Mouse (Mus musculus) C2C12 (cell line): ENCODE results near the gene Gfod1. TPM values are rescaled to one million over a fixed set of nuclear protein-coding genes. Genes with fewer than 3 reads are reported as not detected.

ENCODE experiments used
- H3K27me3 ChIP-seq: one replicate; pipeline ENCODE4 v1.6.1; 2011; ENCODE audit not compliant: control insufficient read depth, insufficient read depth, insufficient read length
- H3K36me3 ChIP-seq: one replicate; pipeline ENCODE4 v1.6.1; 2011; ENCODE audit not compliant: control insufficient read depth, insufficient read depth
- H3K4me3 ChIP-seq: one replicate; pipeline ENCODE4 v1.5.1; 2011; ENCODE audit warnings: mild to moderate bottlenecking, control low read depth; ENCODE audit not compliant: poor library complexity, insufficient read depth, severe bottlenecking
- H3K79me2 ChIP-seq: one replicate; pipeline ENCODE4 v1.6.1; 2011; ENCODE audit not compliant: control insufficient read depth, insufficient read depth
- H3K79me3 ChIP-seq: one replicate; pipeline ENCODE4 v1.6.1; 2011; ENCODE audit warnings: low read depth, control low read depth
- H3ac ChIP-seq: one replicate; pipeline ENCODE3; 2011; ENCODE audit warnings: low read depth; ENCODE audit not compliant: control insufficient read depth, insufficient read length
- CEBPB ChIP-seq: IDR thresholded peaks from one replicate; pipeline ENCODE4 v1.6.1; 2011; ENCODE audit warnings: low read depth, mild to moderate bottlenecking, control low read depth, moderate library complexity
- CTCF ChIP-seq: IDR thresholded peaks from one replicate; pipeline ENCODE4 v1.5.1; 2011; ENCODE audit not compliant: control insufficient read depth, insufficient read depth, insufficient read length
- FOSL1 ChIP-seq: IDR thresholded peaks from one replicate; pipeline ENCODE4 v1.8.0; 2011; ENCODE audit warnings: mild to moderate bottlenecking, low read length; ENCODE audit not compliant: poor library complexity, insufficient read depth, severe bottlenecking
- MAX ChIP-seq: IDR thresholded peaks from one replicate; pipeline ENCODE4 v1.6.1; 2011; ENCODE audit warnings: mild to moderate bottlenecking, control low read depth
- MYOD1 ChIP-seq: IDR thresholded peaks from one replicate; pipeline ENCODE4 v1.6.1; 2011; ENCODE audit warnings: low read depth; ENCODE audit not compliant: control insufficient read depth, insufficient read length
- MYOG ChIP-seq: IDR thresholded peaks from one replicate; pipeline ENCODE4 v1.6.1; 2011; ENCODE audit not compliant: control insufficient read depth, insufficient read length; ENCODE audit errors: extremely low read depth
- USF1 ChIP-seq: IDR thresholded peaks from one replicate; pipeline ENCODE4 v1.6.1; 2011; ENCODE audit warnings: low read depth, mild to moderate bottlenecking, control low read depth, moderate library complexity
- polyA plus RNA-seq: library from polyadenylated mRNA; unstranded; fragments of >200 nt; fragmentation: generic; extraction: Trizol; gene quantifications from one replicate; pipeline ENCODE4 v1.2.1, GENCODE M21; 2012; ENCODE audit warnings: missing spikeins

The Gfod1 gene
- polyA plus RNA-seq, 1 experiment: 10.3 TPM

DNA sequence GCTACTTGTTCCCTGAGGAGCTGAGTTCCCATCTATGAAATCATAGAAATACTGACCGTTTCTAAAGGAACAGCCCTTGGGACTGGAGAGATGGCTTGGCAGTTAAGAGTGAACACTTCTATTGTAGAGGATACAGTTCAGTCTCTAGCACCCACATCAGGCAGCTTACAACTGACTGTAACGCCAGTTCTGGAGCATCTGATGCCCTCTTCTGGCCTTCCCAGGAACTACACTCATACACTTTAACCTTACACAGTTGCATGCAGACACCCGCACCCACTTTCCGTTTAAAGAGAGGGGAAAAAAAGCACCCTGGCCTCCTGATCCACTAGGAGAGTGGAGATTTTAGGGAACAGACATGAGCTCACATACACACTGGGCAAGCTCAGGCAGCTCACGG lies 78.8 kb downstream of the Gfod1 start:
- Histone ChIP-seq H3K4me3 (no peak overlapping the region), H3K27me3 (no peaks in the 10 kb centered on the region), H3K79me2 (peaks cover 51% of the 10 kb centered on the region), H3K36me3 (no peaks in the 10 kb centered on the region), H3ac (no peak overlapping the region), H3K79me3 (peaks cover 20% of the 10 kb centered on the region)
- no peak for TF ChIP-seq MYOD1
- no peak for TF ChIP-seq USF1
- no peak for TF ChIP-seq MYOG
- TF ChIP-seq MAX: no peak
- no peak for TF ChIP-seq FOSL1
- TF ChIP-seq CEBPB: no peak
- TF ChIP-seq CTCF: no peak

DNA sequence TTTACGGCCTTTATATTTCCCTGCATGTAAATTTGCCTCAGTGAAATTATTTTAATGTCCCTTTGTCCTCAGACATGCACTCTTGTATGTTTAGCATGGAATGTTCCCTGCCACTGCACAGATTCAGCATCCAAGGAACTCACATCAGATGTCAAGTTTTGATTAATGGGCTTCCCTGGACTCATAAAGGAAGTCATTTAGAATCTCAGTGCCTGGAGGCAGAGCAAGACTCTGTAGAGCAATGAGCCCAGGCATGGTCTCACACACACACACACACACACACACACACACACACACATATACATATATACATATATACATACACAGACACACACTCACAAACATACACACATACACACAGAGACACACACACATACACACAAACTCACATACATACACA lies 81.9 kb downstream of the Gfod1 start:
- H3K36me3 ChIP-seq: no peaks in the 10 kb centered on the region
- no peak for TF ChIP-seq MYOD1
- no peak for TF ChIP-seq USF1
- no peak for TF ChIP-seq CTCF
- TF ChIP-seq FOSL1: no peak
- TF ChIP-seq MAX: no peak
- TF ChIP-seq MYOG: no peak
- TF ChIP-seq CEBPB: no peak
- H3ac ChIP-seq: no peak overlapping the region
- H3K4me3 ChIP-seq: no peak overlapping the region
- peaks cover 17% of the 10 kb centered on the region for H3K79me3 ChIP-seq
- H3K27me3 ChIP-seq: no peaks in the 10 kb centered on the region
- peaks cover 40% of the 10 kb centered on the region for H3K79me2 ChIP-seq

DNA sequence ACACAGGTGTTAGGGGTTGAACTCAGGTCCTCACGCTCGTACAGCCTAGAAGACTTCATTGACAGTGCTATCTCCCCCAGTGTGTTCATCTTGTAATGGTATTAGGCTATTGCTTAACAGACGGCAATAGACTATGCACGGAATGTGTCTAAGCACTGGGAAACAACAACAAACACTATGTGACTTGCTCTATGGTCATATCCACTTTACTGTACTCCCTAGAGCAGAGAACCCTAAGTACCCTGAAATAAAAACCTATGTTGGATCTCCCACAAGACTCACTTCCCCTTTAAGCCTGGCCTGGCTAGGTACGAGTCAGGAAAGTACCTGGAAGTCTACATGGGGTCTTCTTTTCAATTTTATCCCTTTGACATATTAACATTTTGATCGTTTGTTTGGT lies 82.7 kb downstream of the Gfod1 start:
- no peak overlapping the region for H3K4me3 ChIP-seq
- TF ChIP-seq FOSL1 (no peak), MYOD1 (no peak), USF1 (no peak), MAX (no peak), CEBPB (no peak), CTCF (no peak), MYOG (no peak)
- H3K79me2 ChIP-seq: peaks cover 42% of the 10 kb centered on the region
- H3K36me3 ChIP-seq: no peaks in the 10 kb centered on the region
- peaks cover 18% of the 10 kb centered on the region for H3K79me3 ChIP-seq
- no peak overlapping the region for H3ac ChIP-seq
- H3K27me3 ChIP-seq: no peaks in the 10 kb centered on the region

DNA sequence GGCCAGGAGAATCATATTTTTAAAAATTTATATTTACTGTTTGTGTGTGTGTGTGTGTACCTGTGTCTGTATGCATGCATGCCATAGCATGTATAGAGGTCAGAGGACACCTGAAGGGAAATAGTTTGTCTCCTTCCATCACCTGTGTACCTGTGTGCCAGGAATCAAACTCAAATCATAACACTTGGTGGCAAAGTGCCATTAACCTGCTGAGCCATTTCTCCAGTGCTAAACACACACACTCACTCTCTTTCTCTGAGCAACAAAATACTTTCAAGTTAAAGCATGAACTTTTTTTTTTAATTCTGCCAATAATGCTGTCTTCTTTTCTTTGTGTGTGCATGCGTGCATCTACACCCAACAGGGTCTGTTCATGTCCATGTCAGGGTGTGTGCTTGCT lies 83.3 kb downstream of the Gfod1 start:
- TF ChIP-seq MYOG: no peak
- no peak for TF ChIP-seq MAX
- TF ChIP-seq MYOD1: no peak
- no peak for TF ChIP-seq USF1
- TF ChIP-seq CTCF: no peak
- no peak for TF ChIP-seq FOSL1
- TF ChIP-seq CEBPB: no peak
- no peak overlapping the region for H3K4me3 ChIP-seq
- peaks cover 42% of the 10 kb centered on the region for H3K79me2 ChIP-seq
- no peaks in the 10 kb centered on the region for H3K36me3 ChIP-seq
- no peaks in the 10 kb centered on the region for H3K27me3 ChIP-seq
- peaks cover 20% of the 10 kb centered on the region for H3K79me3 ChIP-seq
- no peak overlapping the region for H3ac ChIP-seq

DNA sequence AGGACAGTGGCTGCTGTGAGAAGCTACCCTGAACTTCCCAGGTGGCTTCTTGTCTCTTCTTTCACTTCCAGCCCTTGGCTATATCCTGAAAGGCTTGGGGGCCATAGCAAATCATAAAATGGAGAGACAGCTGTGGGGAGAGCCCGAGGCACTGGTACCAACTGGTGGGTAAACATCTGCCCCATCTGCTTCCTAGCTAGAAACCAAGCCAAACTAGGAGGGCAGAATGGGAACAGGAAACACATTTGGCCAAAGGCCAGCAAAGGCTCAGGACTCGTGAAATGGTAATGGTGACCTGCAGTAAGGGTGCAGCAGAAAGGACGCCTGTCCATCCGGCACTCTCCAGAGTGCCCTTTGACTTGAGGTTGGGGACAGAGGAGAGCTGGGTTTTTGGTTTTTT lies 85.2 kb downstream of the Gfod1 start:
- TF ChIP-seq MYOD1: no peak
- TF ChIP-seq MAX: no peak
- TF ChIP-seq MYOG: no peak
- TF ChIP-seq CTCF: no peak
- TF ChIP-seq USF1: no peak
- no peak for TF ChIP-seq FOSL1
- TF ChIP-seq CEBPB: no peak
- H3K36me3 ChIP-seq: no peaks in the 10 kb centered on the region

DNA sequence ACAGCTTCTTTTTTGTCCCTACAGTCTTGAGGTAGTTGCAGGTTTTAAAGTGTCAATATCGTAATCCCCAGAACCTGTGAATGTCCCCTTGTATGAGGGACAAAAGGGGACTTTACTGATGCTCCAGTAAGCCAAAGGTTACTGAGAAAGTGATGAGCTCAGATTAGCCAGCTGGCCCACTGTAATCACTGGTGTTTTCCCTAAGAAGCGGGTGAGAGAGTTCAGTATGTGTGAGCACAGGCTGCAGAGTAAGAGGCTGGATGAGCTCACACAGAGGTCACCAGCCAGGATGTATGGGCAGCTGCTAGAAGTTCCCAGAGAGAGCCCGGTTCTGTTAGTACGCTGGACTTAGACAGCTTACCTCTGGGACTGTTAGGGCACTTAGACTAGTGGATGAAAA lies 85.7 kb downstream of the Gfod1 start:
- TF ChIP-seq USF1: no peak
- TF ChIP-seq MYOD1: no peak
- TF ChIP-seq MAX: no peak
- TF ChIP-seq CEBPB: no peak
- TF ChIP-seq FOSL1: no peak
- no peak for TF ChIP-seq MYOG
- TF ChIP-seq CTCF: no peak
- Histone ChIP-seq H3ac (no peak overlapping the region), H3K4me3 (no peak overlapping the region), H3K79me3 (peaks cover 18% of the 10 kb centered on the region), H3K79me2 (peaks cover 42% of the 10 kb centered on the region), H3K27me3 (no peaks in the 10 kb centered on the region), H3K36me3 (no peaks in the 10 kb centered on the region)

More for the DNA sequence above, 85.2 kb downstream of the Gfod1 start:
- Histone ChIP-seq H3K4me3 (no peak overlapping the region), H3K79me2 (peaks cover 41% of the 10 kb centered on the region), H3ac (no peak overlapping the region), H3K27me3 (no peaks in the 10 kb centered on the region), H3K79me3 (peaks cover 18% of the 10 kb centered on the region)
